Mouse (Mus musculus) forebrain, embryonic 14.5 days (tissue): ENCODE measurements around the gene Foxl1. TPM values are rescaled to one million over a fixed set of nuclear protein-coding genes. Genes with fewer than 3 reads are reported as not detected.

Source experiments
- ATAC-seq: fragments of 200-750 bp; cut with Nextera tagmentation; 2 replicates; pipeline ENCODE4 v1.8.0; 2017; ENCODE audit warnings: mild to moderate bottlenecking, moderate library complexity
- DNase-seq: peaks from one replicate; pipeline ENCODE4 v3.0.0-alpha.2; 2015; ENCODE audit warnings: low spot score
- H3K27ac ChIP-seq: fragments of 300-500 bp; sonication (generic); 2 replicates; pipeline ENCODE4 v1.5.1; 2014; ENCODE audit warnings: low read depth, mild to moderate bottlenecking, control low read depth, low read length, moderate library complexity
- H3K27me3 ChIP-seq: fragments of 300-500 bp; sonication (generic); replicated peaks from 2 replicates; pipeline ENCODE4 v1.6.1; 2014; ENCODE audit warnings: low read length, control low read depth, mixed read lengths; ENCODE audit not compliant: control insufficient read depth, insufficient read depth
- H3K36me3 ChIP-seq: fragments of 300-500 bp; sonication (generic); 2 replicates; pipeline ENCODE4 v1.6.1; 2014; ENCODE audit warnings: low read length, control low read depth; ENCODE audit not compliant: control insufficient read depth, insufficient read depth
- H3K4me1 ChIP-seq: fragments of 300-500 bp; sonication (generic); 2 replicates; pipeline ENCODE4 v1.6.1; 2014; ENCODE audit warnings: antibody characterized with exemption, low read length, control low read depth; ENCODE audit not compliant: control insufficient read depth, insufficient read depth
- H3K4me2 ChIP-seq: fragments of 300-500 bp; sonication (generic); 2 replicates; pipeline ENCODE4 v1.6.1; 2014; ENCODE audit warnings: mild to moderate bottlenecking, control low read depth, low read length
- H3K4me3 ChIP-seq: fragments of 300-500 bp; sonication (generic); 2 replicates; pipeline ENCODE4 v1.5.1; 2014; ENCODE audit warnings: low read depth, low read length, control low read depth
- H3K9ac ChIP-seq: fragments of 300-500 bp; sonication (generic); 2 replicates; pipeline ENCODE4 v1.6.1; 2014; ENCODE audit warnings: mild to moderate bottlenecking, low read length, control low read depth, moderate library complexity
- H3K9me3 ChIP-seq: fragments of 300-500 bp; sonication (generic); replicated peaks from 2 replicates; pipeline ENCODE4 v1.6.1; 2016; ENCODE audit warnings: low read length, control low read depth, mixed read lengths; ENCODE audit not compliant: control insufficient read depth
- WGBS: fragments of 180-500 bp; shearing (Covaris S2); extraction: QIAGEN DNeasy Blood & Tissue Kit; methylation state at CpG from one replicate; pipeline ENCODE4 v1.1.7; 2014; 5-methylcytosine and 5-hydroxymethylcytosine counted together
- polyA plus RNA-seq: library from polyadenylated mRNA; unstranded; fragments of >200 nt; fragmentation: Nextera tagmentation; extraction: Ambion mirVana; gene quantifications from 2 replicates; pipeline ENCODE4 v1.2.1, GENCODE M21; 2014

Gene Foxl1
- polyA plus RNA-seq, 1 experiment from 2014 or later = 0.13 TPM

DNA sequence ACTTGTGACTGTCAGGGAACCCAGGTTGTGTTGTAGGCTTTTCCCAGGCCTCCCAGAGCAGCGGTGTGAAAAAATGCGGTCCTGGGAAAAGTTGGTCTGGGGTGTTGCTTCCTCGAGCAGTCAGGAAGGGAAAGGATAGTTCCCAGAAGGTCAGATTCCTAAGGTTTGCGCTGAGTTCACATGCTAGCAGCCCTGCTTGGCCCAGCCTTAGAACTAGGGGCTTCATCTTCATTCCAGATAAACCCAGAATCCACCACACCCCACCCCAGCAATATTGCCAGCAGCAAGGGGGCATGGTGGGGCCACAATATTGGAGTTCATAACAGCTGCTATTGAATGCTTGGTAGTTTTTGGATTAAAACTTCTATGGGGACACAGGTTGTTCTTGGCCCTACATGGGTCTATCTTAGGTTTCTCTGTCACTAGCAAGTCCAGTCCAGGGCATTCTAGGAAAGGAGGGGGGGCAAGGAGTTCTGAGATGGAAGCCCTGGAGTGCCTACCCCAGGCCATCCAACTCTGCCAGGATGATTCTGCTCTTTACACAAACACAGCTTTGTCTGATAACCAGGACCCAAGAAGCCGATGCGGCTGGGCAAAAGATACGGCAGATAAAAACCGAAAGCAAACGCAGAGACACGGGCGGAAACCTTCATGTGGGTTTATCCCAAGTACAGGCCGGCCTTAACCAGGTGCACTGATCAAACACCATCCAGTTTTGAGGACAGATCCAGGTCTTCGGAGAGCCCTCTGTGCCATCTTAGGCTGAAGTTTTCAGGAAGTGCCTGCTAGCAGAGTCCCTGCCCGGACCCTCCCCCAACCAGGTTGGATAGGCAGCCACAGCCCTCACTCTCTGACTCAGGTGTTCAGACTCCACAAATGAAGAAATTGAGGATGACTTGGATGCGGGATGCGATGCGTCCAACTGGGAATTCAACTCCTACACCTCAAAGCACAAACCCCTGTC lies 7.0 kb upstream of the Foxl1 start:
- Histone ChIP-seq H3K27me3 (peaks cover 98% of the 10 kb centered on the region), H3K36me3 (no peaks in the 10 kb centered on the region), H3K27ac (no peak overlapping the region), H3K4me2 (no peak overlapping the region), H3K9me3 (no peaks in the 10 kb centered on the region), H3K4me3 (no peak overlapping the region), H3K4me1 (no peaks in the 10 kb centered on the region), H3K9ac (no peak overlapping the region)
- DNase-seq (no peak), ATAC-seq (no peak)
- 5% methylated on average over 17 of the region's 17 CpGs for WGBS

DNA sequence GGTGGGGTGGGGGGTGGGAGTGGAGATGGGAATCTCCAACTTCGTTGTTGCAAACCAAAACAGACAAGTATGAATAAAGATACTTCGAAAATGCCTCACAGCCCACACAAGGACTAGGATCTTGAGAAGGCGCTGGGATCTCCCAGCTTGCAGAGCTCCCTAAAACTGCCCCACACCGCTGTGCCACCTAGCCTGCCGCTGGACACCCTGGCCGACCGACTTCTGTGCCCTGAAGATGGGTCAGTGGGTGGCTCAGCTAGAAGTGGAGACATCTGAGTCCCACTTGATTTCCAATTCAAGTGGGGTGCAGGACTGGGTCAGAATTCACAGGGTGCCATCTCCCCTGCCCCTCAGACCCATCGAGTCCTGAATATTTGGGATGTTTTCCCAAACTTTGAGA lies 6.0 kb upstream of the Foxl1 start:
- no peak overlapping the region for H3K4me2 ChIP-seq
- no peaks in the 10 kb centered on the region for H3K9me3 ChIP-seq
- H3K36me3 ChIP-seq = no peaks in the 10 kb centered on the region
- H3K27ac ChIP-seq = no peak overlapping the region
- H3K4me3 ChIP-seq = no peak overlapping the region
- H3K4me1 ChIP-seq = no peaks in the 10 kb centered on the region
- H3K9ac ChIP-seq = no peak overlapping the region
- 0% methylated on average over 8 of the region's 8 CpGs for WGBS
- ATAC-seq (no peak), DNase-seq (no peak)
- peaks cover 98% of the 10 kb centered on the region for H3K27me3 ChIP-seq

DNA sequence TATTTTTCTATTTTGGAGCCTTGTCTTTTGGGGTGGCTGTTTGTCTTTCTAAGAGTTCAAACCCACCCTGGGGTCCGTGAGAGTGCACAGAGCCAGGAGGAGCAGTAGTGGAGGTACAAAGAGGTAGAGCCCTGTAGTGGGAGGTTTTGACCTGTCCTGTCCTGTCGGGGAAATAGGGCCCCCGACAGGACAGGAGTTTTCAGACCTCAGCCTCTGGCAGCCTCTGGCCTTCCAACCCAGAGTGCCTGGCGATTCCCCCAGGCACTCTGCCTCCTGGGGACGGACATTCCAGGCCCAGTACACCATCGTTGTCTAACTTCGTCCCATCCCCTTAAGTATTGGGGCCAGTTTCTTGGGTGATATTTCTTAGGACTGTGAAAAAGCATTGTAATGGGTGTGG lies 5.4 kb upstream of the Foxl1 start:
- no peak overlapping the region for H3K27ac ChIP-seq
- no peak for ATAC-seq
- H3K4me1 ChIP-seq = no peaks in the 10 kb centered on the region
- DNase-seq = no peak
- H3K9ac ChIP-seq = no peak overlapping the region
- H3K36me3 ChIP-seq = no peaks in the 10 kb centered on the region
- H3K27me3 ChIP-seq = peaks cover 98% of the 10 kb centered on the region
- no peak overlapping the region for H3K4me3 ChIP-seq
- 2% methylated on average over 7 of the region's 7 CpGs for WGBS
- H3K4me2 ChIP-seq = no peak overlapping the region
- H3K9me3 ChIP-seq = no peaks in the 10 kb centered on the region

DNA sequence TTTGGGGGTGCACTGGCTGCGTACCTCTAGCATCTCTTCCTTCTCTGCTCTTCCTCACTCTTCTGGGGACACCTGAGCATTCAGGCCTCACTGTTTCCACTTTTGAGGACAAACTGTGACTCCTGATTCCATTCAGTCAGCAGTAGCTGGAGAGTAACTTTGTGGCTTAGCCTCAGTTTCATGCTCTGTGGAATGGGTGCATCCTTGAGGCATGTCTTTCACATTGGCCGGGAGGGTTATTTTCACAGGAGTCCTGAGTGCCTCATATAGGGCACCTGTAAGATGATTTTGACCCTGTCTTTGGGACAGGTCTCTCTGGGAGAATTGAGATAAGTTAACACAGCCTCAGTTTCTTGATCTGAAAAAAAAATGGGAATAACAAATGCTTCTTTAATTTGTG lies 4.6 kb upstream of the Foxl1 start:
- Histone ChIP-seq H3K27ac (no peak overlapping the region), H3K36me3 (no peaks in the 10 kb centered on the region), H3K9me3 (no peaks in the 10 kb centered on the region), H3K4me3 (no peak overlapping the region), H3K4me1 (no peaks in the 10 kb centered on the region), H3K9ac (no peak overlapping the region), H3K4me2 (no peak overlapping the region), H3K27me3 (peaks cover 98% of the 10 kb centered on the region)
- ATAC-seq (no peak), DNase-seq (no peak)
- 36% methylated on average over 2 of the region's 2 CpGs for WGBS

DNA sequence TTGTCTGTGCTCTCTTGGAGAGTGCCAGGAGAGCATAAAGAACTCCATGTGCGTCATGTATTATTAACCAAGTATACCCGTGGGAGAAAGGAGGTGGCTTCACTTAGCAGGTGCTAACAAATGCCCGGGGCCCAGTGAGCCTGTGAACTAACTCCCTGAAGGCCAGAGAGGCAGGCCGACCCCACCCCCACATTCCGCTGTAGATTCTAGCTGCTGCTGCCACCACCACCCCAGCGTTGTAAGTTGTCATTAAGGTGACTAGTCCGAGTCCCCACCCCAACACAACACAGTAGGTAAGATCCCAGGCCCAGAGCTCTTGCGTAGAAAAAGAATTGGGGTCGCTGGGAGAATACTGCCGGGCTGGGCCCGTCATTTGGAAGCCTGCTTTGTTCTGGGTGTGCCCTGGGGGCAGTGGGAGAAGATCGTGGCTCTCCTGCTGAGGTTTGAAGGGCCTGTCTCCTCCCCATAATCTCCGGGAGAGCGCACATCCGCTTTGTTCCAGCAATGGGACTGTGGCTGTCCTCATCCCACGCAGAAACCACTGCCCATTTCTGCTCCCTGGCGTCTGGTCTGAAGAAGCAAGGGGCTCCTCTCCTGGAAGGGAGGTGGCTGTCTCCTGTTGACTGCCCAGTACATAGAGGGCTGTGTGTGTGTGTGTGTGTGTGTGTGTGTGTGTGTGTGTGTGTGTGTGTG lies 3.0 kb upstream of the Foxl1 start:
- ATAC-seq (no peak), DNase-seq (no peak)
- no peak overlapping the region for H3K4me3 ChIP-seq
- H3K27ac ChIP-seq = no peak overlapping the region
- no peaks in the 10 kb centered on the region for H3K9me3 ChIP-seq
- no peaks in the 10 kb centered on the region for H3K36me3 ChIP-seq
- 2% methylated on average over 17 of the region's 17 CpGs for WGBS
- H3K9ac ChIP-seq = no peak overlapping the region
- no peak overlapping the region for H3K4me2 ChIP-seq
- peaks cover 98% of the 10 kb centered on the region for H3K27me3 ChIP-seq
- H3K4me1 ChIP-seq = no peaks in the 10 kb centered on the region

DNA sequence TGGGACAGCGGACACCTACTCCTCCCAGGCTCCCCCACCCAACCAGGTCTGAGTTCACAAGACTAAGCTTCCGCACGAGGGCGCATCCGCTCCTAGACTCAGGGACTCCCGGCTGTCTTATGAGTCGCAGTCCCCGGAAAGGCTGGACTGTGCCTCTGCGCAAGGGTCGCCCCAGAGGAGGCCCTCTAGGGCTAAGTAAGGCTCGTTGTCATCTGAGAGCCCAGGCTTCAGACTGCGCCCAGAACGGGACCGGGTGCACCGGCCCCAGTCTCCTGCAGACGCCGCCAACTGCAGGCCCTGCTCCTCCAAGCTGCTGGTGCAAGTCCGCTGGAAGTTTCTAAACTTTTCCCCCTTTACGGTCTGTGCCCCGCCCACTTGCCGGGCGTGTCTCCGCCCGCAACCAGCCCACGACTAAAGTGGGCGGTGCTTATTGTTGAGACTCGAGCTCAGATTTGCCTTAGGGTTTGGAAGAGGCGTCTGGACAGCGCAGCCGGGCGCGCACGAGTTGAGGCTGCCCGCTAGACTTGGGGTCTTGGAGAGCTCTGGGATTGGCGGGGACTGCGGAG lies 2.3 kb upstream of the Foxl1 start:
- WGBS = under 1% methylated on average over 35 of the region's 36 CpGs
- Histone ChIP-seq H3K36me3 (no peaks in the 10 kb centered on the region), H3K9me3 (no peaks in the 10 kb centered on the region), H3K4me1 (no peaks in the 10 kb centered on the region), H3K27ac (no peak overlapping the region), H3K9ac (no peak overlapping the region), H3K4me3 (peak overlapping the region; percentile 14; the same call in 1 of the 2 replicates), H3K4me2 (peak overlapping the region; percentile 43), H3K27me3 (peaks cover 98% of the 10 kb centered on the region)
- ATAC-seq (peak; percentile 61), DNase-seq (peak; percentile 78)

DNA sequence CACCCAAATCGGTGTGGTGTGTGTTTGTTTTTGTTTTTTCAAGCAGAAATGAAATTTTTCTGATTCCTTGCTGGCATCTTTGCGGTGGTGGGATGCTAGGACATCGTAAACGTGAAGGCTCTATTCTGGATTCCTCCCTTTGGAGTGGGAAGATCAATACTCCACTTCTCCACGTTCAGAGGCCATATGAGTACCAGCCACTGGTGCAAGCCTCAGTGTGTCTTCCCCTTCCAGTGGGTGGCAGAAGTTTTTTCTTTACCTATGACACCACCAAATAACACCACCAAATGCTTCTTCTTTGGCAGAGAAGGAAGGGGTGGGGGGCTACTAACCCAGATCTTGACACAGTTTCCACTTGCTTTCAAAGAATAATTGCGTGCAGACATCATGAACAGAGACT lies 1.5 kb upstream of the Foxl1 start:
- WGBS = 5% methylated on average over 6 of the region's 6 CpGs
- Histone ChIP-seq H3K4me2 (peak overlapping the region; percentile 43; the same call in 1 of the 2 replicates), H3K4me3 (no peak overlapping the region), H3K9me3 (no peaks in the 10 kb centered on the region), H3K27me3 (peaks cover 98% of the 10 kb centered on the region), H3K9ac (no peak overlapping the region), H3K4me1 (no peaks in the 10 kb centered on the region), H3K36me3 (no peaks in the 10 kb centered on the region), H3K27ac (no peak overlapping the region)
- ATAC-seq (no peak), DNase-seq (no peak)

DNA sequence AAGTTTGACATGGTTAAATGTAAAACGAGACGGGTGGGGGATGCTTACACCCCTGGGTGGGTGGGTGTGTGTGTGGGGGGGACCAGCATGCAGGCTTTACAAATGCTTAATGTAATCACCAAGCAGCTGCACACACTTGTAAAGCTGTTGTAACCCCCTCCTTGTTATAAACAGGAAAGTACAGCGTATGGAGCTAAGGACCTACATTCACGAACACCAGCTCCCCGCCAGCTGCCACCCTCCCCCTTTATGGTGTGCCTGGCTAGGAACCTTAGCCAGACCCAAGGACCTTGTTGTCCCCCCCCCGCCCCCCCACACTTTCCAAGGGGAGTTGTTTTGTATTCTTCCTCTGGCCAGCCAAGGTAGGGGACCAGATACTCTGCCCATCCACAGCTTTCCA lies 1.0 kb upstream of the Foxl1 start:
- Histone ChIP-seq H3K4me3 (no peak overlapping the region), H3K4me2 (no peak overlapping the region), H3K27ac (no peak overlapping the region), H3K4me1 (no peaks in the 10 kb centered on the region), H3K27me3 (peaks cover 95% of the 10 kb centered on the region), H3K36me3 (no peaks in the 10 kb centered on the region), H3K9me3 (no peaks in the 10 kb centered on the region), H3K9ac (no peak overlapping the region)
- WGBS = 2% methylated on average over 5 of the region's 6 CpGs
- no peak for DNase-seq
- no peak for ATAC-seq
